Mouse (Mus musculus) intestine, embryonic 14.5 days (tissue): ENCODE measurements around the gene Ablim2. TPM values are rescaled to one million over a fixed set of nuclear protein-coding genes. Genes with fewer than 3 reads are reported as not detected.

Source experiments
- ATAC-seq: fragments of 200-750 bp; cut with Nextera tagmentation; replicated peaks from 2 replicates; pipeline ENCODE4 v1.8.0; 2017; ENCODE audit warnings: low read depth, moderate number of reproducible peaks, moderate TSS enrichment, moderate library complexity; ENCODE audit not compliant: low FRiP score, low TSS enrichment
- DNase-seq: peaks from one replicate; pipeline ENCODE4 v3.0.0-alpha.2; 2018; ENCODE audit warnings: low spot score
- H3K27ac ChIP-seq: fragments of 300-500 bp; sonication (generic); 2 replicates; pipeline ENCODE4 v1.5.1; 2014; ENCODE audit warnings: low read depth, mild to moderate bottlenecking, control low read depth
- H3K27me3 ChIP-seq: fragments of 300-500 bp; sonication (generic); replicated peaks from 2 replicates; pipeline ENCODE4 v1.6.1; 2014; ENCODE audit warnings: low read length, control low read depth; ENCODE audit not compliant: control insufficient read depth, insufficient read depth
- H3K36me3 ChIP-seq: fragments of 300-500 bp; sonication (generic); 2 replicates; pipeline ENCODE4 v1.6.1; 2014; ENCODE audit warnings: low read length, control low read depth; ENCODE audit not compliant: control insufficient read depth, insufficient read depth
- H3K4me1 ChIP-seq: fragments of 300-500 bp; sonication (generic); replicated peaks from 2 replicates; pipeline ENCODE4 v1.6.1; 2014; ENCODE audit warnings: low read length, control low read depth, mixed read lengths; ENCODE audit not compliant: control insufficient read depth, insufficient read depth
- H3K4me2 ChIP-seq: fragments of 300-500 bp; sonication (generic); 2 replicates; pipeline ENCODE4 v1.6.1; 2014; ENCODE audit warnings: low read length
- H3K4me3 ChIP-seq: fragments of 300-500 bp; sonication (generic); 2 replicates; pipeline ENCODE4 v1.5.1; 2014; ENCODE audit warnings: low read depth, low read length, control low read depth, mixed read lengths
- H3K9ac ChIP-seq: fragments of 300-500 bp; sonication (generic); 2 replicates; pipeline ENCODE4 v1.6.1; 2014; ENCODE audit warnings: mild to moderate bottlenecking, low read length
- H3K9me3 ChIP-seq: fragments of 300-500 bp; sonication (generic); 2 replicates; pipeline ENCODE4 v1.6.1; 2016; ENCODE audit warnings: low read length, control low read depth; ENCODE audit not compliant: control insufficient read depth
- WGBS: fragments of 180-500 bp; shearing (Covaris S2); extraction: QIAGEN DNeasy Blood & Tissue Kit; methylation state at CpG from one replicate; pipeline ENCODE4 v1.1.7; 2014; 5-methylcytosine and 5-hydroxymethylcytosine counted together
- polyA plus RNA-seq: library from polyadenylated mRNA; unstranded; fragments of >200 nt; fragmentation: Nextera tagmentation; extraction: Ambion mirVana; gene quantifications from 2 replicates; pipeline ENCODE4 v1.2.1, GENCODE M21; 2014

Ablim2 gene
- polyA plus RNA-seq, 1 experiment from 2014 or later = 4.4 TPM

DNA sequence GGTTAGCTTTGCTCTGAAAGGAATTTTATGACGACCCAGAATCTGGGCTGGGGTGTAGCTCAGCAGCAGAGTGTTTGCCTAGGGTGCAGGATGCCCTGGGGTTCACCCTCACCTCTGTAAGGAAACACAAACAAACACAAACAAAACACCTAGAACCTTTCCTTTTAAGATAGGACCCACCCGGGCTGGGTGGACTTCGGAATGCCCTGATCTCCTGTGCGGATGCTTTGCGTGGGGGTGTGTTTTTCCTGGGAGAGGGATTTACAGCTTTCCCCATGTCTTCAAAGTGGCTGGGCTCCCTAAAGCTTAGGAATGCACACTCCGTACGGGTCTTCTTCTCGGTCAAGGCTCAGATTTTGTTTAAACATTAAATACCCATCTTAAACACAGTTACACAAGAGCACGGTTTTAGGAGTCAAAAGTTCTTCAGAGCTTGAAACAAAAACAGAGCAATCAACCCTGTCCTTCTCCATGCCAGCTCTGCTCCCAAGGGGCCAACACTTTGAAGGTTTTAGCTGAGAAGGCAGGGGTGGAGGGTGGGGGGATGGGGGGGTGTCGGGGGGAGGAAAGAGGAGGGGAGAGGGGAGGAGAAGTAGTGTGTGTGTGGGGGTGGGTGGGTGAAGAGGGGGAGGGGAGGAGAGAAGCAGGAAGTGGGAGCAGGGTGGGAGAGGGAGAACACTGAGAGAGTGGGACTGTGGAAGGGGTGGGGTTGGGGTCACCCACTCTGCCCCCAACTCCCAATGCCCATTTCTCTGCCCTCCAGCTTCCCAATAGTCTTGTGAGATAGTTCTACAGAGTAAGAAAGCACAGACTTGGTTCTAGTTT is 142.9 kb downstream of the Ablim2 start:
- DNase-seq (no peak), ATAC-seq (peak; percentile 38)
- 7% methylated on average over 10 of the region's 10 CpGs for WGBS
- Histone ChIP-seq H3K27ac (peak overlapping the region; percentile 40; the same call in 1 of the 2 replicates), H3K4me3 (no peak overlapping the region), H3K36me3 (no peaks in the 10 kb centered on the region), H3K27me3 (no peaks in the 10 kb centered on the region), H3K9ac (no peak overlapping the region), H3K4me1 (peaks cover 36% of the 10 kb centered on the region), H3K9me3 (no peaks in the 10 kb centered on the region), H3K4me2 (peak overlapping the region; percentile 22)

DNA sequence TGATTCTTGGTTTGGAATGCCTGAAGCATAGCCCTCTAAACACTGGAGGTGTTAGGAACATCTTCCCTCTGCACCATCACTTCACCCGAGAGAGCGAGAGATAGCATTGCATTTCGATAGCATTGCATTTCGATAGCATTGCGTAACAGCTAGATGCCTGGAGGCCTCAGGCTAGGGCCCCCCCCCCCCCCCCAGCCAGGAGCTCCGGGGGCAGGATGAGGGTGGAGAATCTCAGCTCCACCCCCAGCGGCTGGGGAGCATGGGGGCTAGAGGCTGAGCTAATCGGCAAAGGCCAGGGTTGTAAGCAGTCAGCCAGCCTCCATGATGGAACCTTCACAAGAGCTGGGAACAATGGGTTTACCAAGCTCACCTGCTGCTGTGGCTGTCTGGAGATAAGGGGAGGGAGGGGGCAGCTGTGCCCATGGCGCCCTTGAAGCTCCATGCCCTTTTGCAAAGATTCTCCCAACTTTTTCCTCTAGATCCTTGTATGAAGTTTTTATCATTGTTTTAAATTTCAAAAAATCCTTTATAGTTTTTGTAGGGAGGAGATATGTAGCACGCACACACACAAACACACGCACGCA is 143.6 kb downstream of the Ablim2 start:
- no peak for DNase-seq
- Histone ChIP-seq H3K36me3 (no peaks in the 10 kb centered on the region), H3K27ac (peak overlapping the region; percentile 36; the same call in 1 of the 2 replicates), H3K9me3 (no peaks in the 10 kb centered on the region), H3K9ac (no peak overlapping the region), H3K4me2 (peak overlapping the region; percentile 22), H3K27me3 (no peaks in the 10 kb centered on the region), H3K4me1 (peaks cover 31% of the 10 kb centered on the region), H3K4me3 (no peak overlapping the region)
- ATAC-seq = peak; percentile 57
- 36% methylated on average over 12 of the region's 12 CpGs for WGBS

DNA sequence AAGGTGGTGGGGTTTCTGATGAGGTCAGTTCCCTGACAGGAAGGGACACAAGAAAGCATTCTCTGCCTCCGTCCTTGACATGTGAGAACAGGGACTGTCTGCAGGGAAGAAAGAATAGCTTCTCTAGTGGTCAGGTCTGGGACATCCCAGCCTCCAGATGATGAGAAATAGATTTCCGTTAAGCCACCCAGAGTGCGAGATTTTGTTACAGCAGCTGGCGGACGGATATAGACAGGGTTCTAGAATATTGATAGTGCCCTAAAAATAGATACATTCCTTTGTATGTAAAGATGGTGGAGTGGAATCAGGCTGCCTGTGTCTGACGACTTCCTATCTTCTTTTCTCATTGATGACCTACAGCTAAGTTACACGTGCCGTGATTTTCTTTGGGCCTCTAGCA is 145.8 kb downstream of the Ablim2 start:
- DNase-seq (no peak), ATAC-seq (no peak)
- H3K4me3 ChIP-seq = no peak overlapping the region
- no peak overlapping the region for H3K9ac ChIP-seq
- no peak overlapping the region for H3K27ac ChIP-seq
- H3K4me1 ChIP-seq = peaks cover 49% of the 10 kb centered on the region
- no peaks in the 10 kb centered on the region for H3K9me3 ChIP-seq
- no peaks in the 10 kb centered on the region for H3K36me3 ChIP-seq
- 58% methylated on average over 8 of the region's 8 CpGs for WGBS
- no peaks in the 10 kb centered on the region for H3K27me3 ChIP-seq
- no peak overlapping the region for H3K4me2 ChIP-seq

DNA sequence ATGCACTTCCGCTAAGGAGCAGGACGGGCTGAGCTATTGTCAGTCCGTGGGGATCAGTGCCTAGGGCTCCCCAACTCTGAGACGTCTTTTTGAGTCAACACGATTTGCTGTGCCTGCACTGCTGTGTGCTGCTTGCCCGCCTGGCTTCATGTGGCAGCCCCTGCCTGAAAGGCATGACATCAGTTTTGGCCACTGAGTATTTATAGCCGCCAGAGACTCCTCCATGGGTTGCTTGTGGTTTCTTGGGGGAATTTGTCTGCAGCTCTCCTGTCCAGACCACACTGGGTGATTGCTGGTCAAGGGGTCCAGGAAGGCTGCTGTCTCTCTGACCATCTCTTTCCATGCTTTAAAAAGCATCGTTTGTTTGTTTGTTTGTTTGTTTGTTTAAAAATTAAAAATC is 147.6 kb downstream of the Ablim2 start:
- Histone ChIP-seq H3K9me3 (no peaks in the 10 kb centered on the region), H3K9ac (no peak overlapping the region), H3K4me2 (no peak overlapping the region), H3K27ac (no peak overlapping the region), H3K4me1 (peaks cover 55% of the 10 kb centered on the region), H3K4me3 (no peak overlapping the region), H3K27me3 (no peaks in the 10 kb centered on the region), H3K36me3 (no peaks in the 10 kb centered on the region)
- 48% methylated on average over 8 of the region's 8 CpGs for WGBS
- no peak for ATAC-seq
- no peak for DNase-seq

DNA sequence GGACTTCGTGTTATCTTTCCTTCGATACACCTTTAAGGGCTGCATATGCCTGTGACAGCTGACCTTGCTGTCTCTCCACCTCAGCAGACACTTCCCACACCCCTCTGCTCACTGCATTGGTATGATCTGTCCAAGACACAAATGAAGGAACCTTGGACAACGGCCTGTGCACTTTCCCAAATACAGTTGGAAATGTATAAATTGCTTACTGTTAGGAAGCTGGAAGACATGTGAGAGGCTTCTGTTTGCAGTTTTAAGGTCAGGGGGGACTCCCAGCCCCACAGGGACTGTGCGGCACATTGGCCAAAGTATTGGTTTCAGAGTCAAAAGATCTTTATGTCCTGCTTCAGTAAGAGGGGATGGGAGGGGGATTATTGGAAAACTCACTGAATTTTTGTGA is 149.4 kb downstream of the Ablim2 start:
- H3K9ac ChIP-seq = no peak overlapping the region
- H3K4me1 ChIP-seq = peaks cover 42% of the 10 kb centered on the region
- H3K9me3 ChIP-seq = no peaks in the 10 kb centered on the region
- ATAC-seq (no peak), DNase-seq (no peak)
- H3K4me3 ChIP-seq = no peak overlapping the region
- H3K27ac ChIP-seq = no peak overlapping the region
- WGBS = 64% methylated on average over 4 of the region's 4 CpGs
- no peak overlapping the region for H3K4me2 ChIP-seq
- H3K27me3 ChIP-seq = no peaks in the 10 kb centered on the region
- peaks cover 4% of the 10 kb centered on the region; the same call in 1 of the 2 replicates for H3K36me3 ChIP-seq

DNA sequence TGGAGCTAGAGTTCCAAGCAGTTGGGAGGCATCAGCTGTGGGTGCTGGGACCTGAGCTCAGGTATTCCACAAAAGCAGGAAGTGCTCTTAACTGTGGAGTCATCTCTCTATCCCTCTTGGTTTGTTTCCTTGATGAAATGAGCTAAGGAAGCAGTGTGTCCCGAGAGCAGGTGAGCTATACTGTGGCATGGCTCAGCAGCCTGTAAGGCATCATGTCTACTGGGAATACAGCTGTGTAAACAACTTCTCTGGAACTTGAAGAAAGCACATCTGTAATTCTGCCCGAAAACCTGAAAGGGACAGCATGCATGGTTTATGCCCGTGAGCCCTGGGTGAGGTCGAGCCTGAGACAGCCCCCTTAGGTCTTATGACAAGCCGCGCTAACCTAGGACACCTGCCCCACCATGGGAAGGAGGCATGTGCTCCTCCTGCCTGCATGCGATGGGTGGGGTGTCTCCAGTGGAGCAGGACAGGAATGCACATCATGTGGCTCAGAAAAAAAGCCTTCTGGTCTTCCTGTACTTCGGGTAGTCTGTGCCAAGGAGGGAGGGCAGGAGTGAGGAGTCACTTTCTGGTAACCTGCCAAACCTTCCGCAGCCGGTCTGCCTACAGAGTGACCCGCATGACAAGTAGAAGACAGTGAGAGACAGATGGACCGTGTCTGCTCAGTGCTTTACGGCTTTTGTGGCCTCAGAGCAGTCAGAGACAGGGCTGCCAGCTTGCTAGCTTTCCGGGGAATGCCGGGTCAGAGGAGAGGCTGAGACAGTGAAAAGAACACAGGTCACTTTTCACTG is 150.2 kb downstream of the Ablim2 start:
- Histone ChIP-seq H3K4me2 (no peak overlapping the region), H3K9ac (no peak overlapping the region), H3K4me1 (peaks cover 42% of the 10 kb centered on the region), H3K27ac (peak overlapping the region; percentile 69; the same call in 1 of the 2 replicates), H3K36me3 (peaks cover 4% of the 10 kb centered on the region; the same call in 1 of the 2 replicates), H3K27me3 (no peaks in the 10 kb centered on the region), H3K9me3 (no peaks in the 10 kb centered on the region), H3K4me3 (no peak overlapping the region)
- peak; percentile 59 for ATAC-seq
- peak; percentile 70 for DNase-seq
- WGBS = 22% methylated on average over 15 of the region's 15 CpGs

DNA sequence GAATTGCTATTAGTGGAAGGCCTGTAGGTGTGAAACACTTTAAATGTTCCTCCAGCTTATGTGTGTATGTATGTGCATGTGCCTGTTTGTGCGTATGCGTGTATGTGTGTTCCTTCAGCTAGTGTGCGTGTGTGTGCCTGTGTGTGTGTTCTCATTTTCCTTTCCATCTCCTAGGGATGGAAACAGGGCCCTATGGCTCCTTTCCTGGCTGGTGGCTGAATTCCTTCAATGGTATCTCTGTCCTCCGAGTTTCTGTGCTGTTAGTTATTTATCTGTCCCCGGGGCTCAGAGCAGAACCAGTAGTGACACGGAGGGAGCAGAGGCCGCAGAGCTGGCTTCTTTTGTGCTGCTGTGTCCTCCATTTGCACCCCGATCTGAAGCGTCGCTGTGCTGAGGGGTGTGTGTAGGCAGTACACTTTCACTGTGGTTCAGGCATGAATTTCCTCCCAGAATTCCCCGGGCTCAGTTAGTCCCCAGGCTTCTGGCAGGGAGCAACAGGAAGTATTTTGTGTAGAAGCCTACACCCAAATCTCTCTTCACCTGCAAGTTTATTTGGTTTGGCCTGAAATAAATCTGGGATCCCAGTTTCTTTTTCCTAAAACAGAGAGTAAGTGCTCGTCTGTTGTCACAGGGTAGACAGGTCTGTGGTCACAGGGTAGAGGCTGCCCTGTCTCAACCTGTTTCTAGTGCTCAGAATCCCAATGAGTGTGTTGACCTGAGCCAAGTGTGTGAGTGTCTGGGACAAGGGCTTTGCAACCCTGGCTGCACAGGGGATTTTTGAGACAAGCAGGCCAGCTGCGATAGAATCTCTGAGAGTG is 151.2 kb downstream of the Ablim2 start:
- H3K36me3 ChIP-seq = peaks cover 4% of the 10 kb centered on the region; the same call in 1 of the 2 replicates
- no peak overlapping the region for H3K4me2 ChIP-seq
- no peaks in the 10 kb centered on the region for H3K9me3 ChIP-seq
- no peak for ATAC-seq
- H3K9ac ChIP-seq = no peak overlapping the region
- no peaks in the 10 kb centered on the region for H3K27me3 ChIP-seq
- WGBS = 56% methylated on average over 13 of the region's 13 CpGs
- H3K4me3 ChIP-seq = no peak overlapping the region
- H3K27ac ChIP-seq = peak overlapping the region; percentile 69
- peaks cover 34% of the 10 kb centered on the region for H3K4me1 ChIP-seq
- no peak for DNase-seq
